Mouse (Mus musculus) CH12.LX (cell line): ENCODE measurements at regions not wholly inside any gene's neighbourhood (a gene's known extent, or its start where the extent isn't known, plus 50 kb on each side); places are given as distances from the start of the nearest gene placed in this dataset.

Source experiments
- DNase-seq: peaks from one replicate; pipeline ENCODE4 v3.0.0-alpha.2; 2013; ENCODE audit errors: extremely low read depth
- H3K27ac ChIP-seq: 2 replicates; pipeline ENCODE4 v1.5.1; 2012; ENCODE audit warnings: low read depth, mild to moderate bottlenecking, control low read depth, moderate library complexity; ENCODE audit not compliant: insufficient read depth
- H3K27me3 ChIP-seq: replicated peaks from 2 replicates; pipeline ENCODE3; 2012; ENCODE audit warnings: inconsistent platforms
- H3K36me3 ChIP-seq, 2 experiments: replicated peaks in 1 of 2; 2 replicates each; pipeline versions ENCODE3 to v1.6.1; 2012; ENCODE audit warnings: inconsistent platforms in 1 of 2, low read length in 1 of 2, mild to moderate bottlenecking in 1 of 2, mixed read lengths in 1 of 2, moderate library complexity in 1 of 2; ENCODE audit not compliant: control insufficient read depth in 1 of 2, insufficient read depth in 1 of 2
- H3K4me1 ChIP-seq, 2 experiments: 2 replicates each; pipeline ENCODE4 v1.6.1; 2012; ENCODE audit warnings: inconsistent platforms in 1 of 2, moderate library complexity in 1 of 2; ENCODE audit not compliant: insufficient read depth in 2 of 2, control insufficient read depth in 1 of 2
- H3K4me2 ChIP-seq: 2 replicates; pipeline ENCODE4 v1.6.1; 2012; ENCODE audit warnings: low read depth, mild to moderate bottlenecking, control low read depth; ENCODE audit not compliant: poor library complexity, insufficient read depth, severe bottlenecking
- H3K4me3 ChIP-seq, 3 experiments: fragments of 150-350 bp in 1 of 3; sonication (generic) in 1 of 3; replicated peaks in 1 of 3; 2 replicates each; pipeline versions ENCODE3 to v1.5.1; 2011 to 2012; ENCODE audit warnings: low read depth in 2 of 3, low read length in 2 of 3, mild to moderate bottlenecking in 2 of 3, moderate library complexity in 2 of 3, control low read depth in 1 of 3, improper control_type of control experiment in 1 of 3, inconsistent platforms in 1 of 3, mixed read lengths in 1 of 3; ENCODE audit not compliant: poor library complexity in 1 of 3
- H3K79me2 ChIP-seq: replicated peaks from 2 replicates; pipeline ENCODE4 v1.6.1; 2012; ENCODE audit warnings: mild to moderate bottlenecking, moderate library complexity; ENCODE audit not compliant: control insufficient read depth, poor library complexity, insufficient read depth, severe bottlenecking; ENCODE audit errors: extremely low read depth
- H3K9ac ChIP-seq: 2 replicates; pipeline ENCODE4 v1.6.1; 2012; ENCODE audit warnings: low read depth, mild to moderate bottlenecking, control low read depth, moderate library complexity; ENCODE audit not compliant: insufficient read depth
- H3K9me3 ChIP-seq: replicated peaks from 2 replicates; pipeline ENCODE3; 2012; ENCODE audit warnings: low read length, inconsistent platforms, mixed read lengths
- BHLHE40 ChIP-seq: IDR thresholded peaks from 2 replicates; pipeline ENCODE4 v1.6.1; 2011; ENCODE audit warnings: mild to moderate bottlenecking, low read depth, low read length, improper control_type of control experiment
- CHD1 ChIP-seq: IDR thresholded peaks from 2 replicates; pipeline ENCODE4 v1.6.1; 2012; ENCODE audit warnings: low read depth, low read length, improper control_type of control experiment, inconsistent platforms
- CHD2 ChIP-seq: IDR thresholded peaks from 2 replicates; pipeline ENCODE4 v1.6.1; 2011; ENCODE audit warnings: low read length, improper control_type of control experiment
- CTCF ChIP-seq, 2 experiments: IDR thresholded peaks in 1 of 2; conservative IDR thresholded peaks in 1 of 2; 2 replicates each; pipeline ENCODE4 v1.5.1; 2011 to 2012; ENCODE audit warnings: low read depth in 2 of 2, low read length in 2 of 2, improper control_type of control experiment in 1 of 2, inconsistent platforms in 1 of 2, mild to moderate bottlenecking in 1 of 2, moderate library complexity in 1 of 2
- E2F4 ChIP-seq: IDR thresholded peaks from 2 replicates; pipeline ENCODE4 v1.6.1; 2011; ENCODE audit warnings: low read depth, low read length, improper control_type of control experiment; ENCODE audit not compliant: insufficient replicate concordance
- ELF1 ChIP-seq: IDR thresholded peaks from 2 replicates; pipeline ENCODE4 v1.6.1; 2014; ENCODE audit warnings: low read depth, mild to moderate bottlenecking, inconsistent platforms, low read length, improper control_type of control experiment
- EP300 ChIP-seq: IDR thresholded peaks from 2 replicates; pipeline ENCODE4 v1.6.1; 2011; ENCODE audit warnings: low read length, improper control_type of control experiment
- GABPA ChIP-seq: IDR thresholded peaks from 2 replicates; pipeline ENCODE4 v1.6.1; 2012; ENCODE audit warnings: low read depth, low read length, improper control_type of control experiment, inconsistent platforms; ENCODE audit not compliant: insufficient replicate concordance
- HCFC1 ChIP-seq: IDR thresholded peaks from 2 replicates; pipeline ENCODE4 v1.6.1; 2012; ENCODE audit warnings: low read depth, mild to moderate bottlenecking, inconsistent platforms, low read length, improper control_type of control experiment
- IRF4 ChIP-seq: IDR thresholded peaks from 2 replicates; pipeline ENCODE4 v1.6.1; 2014; ENCODE audit warnings: low read depth, mild to moderate bottlenecking, inconsistent platforms, low read length, improper control_type of control experiment
- JUND ChIP-seq: conservative IDR thresholded peaks from 2 replicates; pipeline ENCODE4 v1.6.1; 2011; ENCODE audit warnings: low read depth, low read length, improper control_type of control experiment
- MXI1 ChIP-seq: IDR thresholded peaks from 2 replicates; pipeline ENCODE4 v1.6.1; 2011; ENCODE audit warnings: mild to moderate bottlenecking, low read depth, low read length, improper control_type of control experiment
- MYC ChIP-seq: IDR thresholded peaks from 2 replicates; pipeline ENCODE4 v1.6.1; 2011; ENCODE audit warnings: low read depth, mild to moderate bottlenecking, improper control_type of control experiment, low read length
- RAD21 ChIP-seq: IDR thresholded peaks from 2 replicates; pipeline ENCODE4 v1.6.1; 2011; ENCODE audit warnings: low read depth, mild to moderate bottlenecking, low read length, improper control_type of control experiment, moderate library complexity
- TBP ChIP-seq: conservative IDR thresholded peaks from 2 replicates; pipeline ENCODE4 v1.6.1; 2011; ENCODE audit warnings: low read depth, low read length, improper control_type of control experiment
- TCF12 ChIP-seq: IDR thresholded peaks from 2 replicates; pipeline ENCODE4 v1.6.1; 2014; ENCODE audit warnings: low read depth, mild to moderate bottlenecking, inconsistent platforms, low read length, improper control_type of control experiment
- UBTF ChIP-seq: IDR thresholded peaks from 2 replicates; pipeline ENCODE4 v1.6.1; 2012; ENCODE audit warnings: low read depth, mild to moderate bottlenecking, inconsistent platforms, low read length, improper control_type of control experiment, moderate library complexity
- USF1 ChIP-seq: IDR thresholded peaks from 2 replicates; pipeline ENCODE4 v1.6.1; 2014; ENCODE audit warnings: low read depth, mild to moderate bottlenecking, inconsistent platforms, low read length, improper control_type of control experiment
- dilution Hi-C: fragments of 300-500 bp; cut with MboI; formaldehyde crosslinking; loops from 2 replicates; pipeline ENCODE4 v1.14.3; 2020; ENCODE audit warnings: low sequenced_read_pairs; ENCODE audit not compliant: extremely low pct_unique_long_range_greater_than_20kb, extremely low pct_ligation_motif_present
- in situ Hi-C: fragments of 300-500 bp; cut with MboI; formaldehyde crosslinking; loops from 3 replicates; pipeline ENCODE4 v1.14.3; 2019; ENCODE audit warnings: low sequenced_read_pairs, low pct_ligation_motif_present, low pct_unique_long_range_greater_than_20kb, mixed read lengths

DNA sequence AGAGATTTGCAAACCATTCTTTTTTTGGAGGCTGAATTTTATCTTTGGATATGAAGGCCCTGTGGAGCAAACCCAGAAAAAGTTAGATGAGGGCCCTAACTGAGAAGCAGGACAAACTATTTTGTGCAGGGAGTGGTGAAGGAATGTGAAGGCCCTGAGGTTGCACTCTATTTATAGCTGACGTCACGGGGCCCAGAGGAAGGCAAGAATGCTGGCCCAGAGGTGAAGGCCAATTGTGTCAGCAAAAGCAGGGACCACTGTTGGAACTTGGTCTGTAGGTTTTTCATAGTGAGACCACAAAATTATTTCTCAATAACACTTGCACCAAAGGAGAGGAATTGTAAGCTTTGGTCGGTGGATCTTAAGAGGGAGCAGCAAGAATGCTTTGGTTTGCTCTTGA, 60.6 kb upstream of the Kctd3 start:
- Histone ChIP-seq H3K27me3 (no peaks in the 10 kb centered on the region), H3K4me1 (peaks cover 0 to 14% of the 10 kb centered on the region in 2 experiments; a peak in 2 of 4 replicates), H3K9me3 (no peaks in the 10 kb centered on the region), H3K27ac (no peak overlapping the region), H3K9ac (no peak overlapping the region), H3K36me3 (no peaks in the 10 kb centered on the region), H3K4me2 (no peak overlapping the region), H3K4me3 (no peak overlapping the region), H3K79me2 (no peaks in the 10 kb centered on the region)
- dilution Hi-C loops (no loop called here), in situ Hi-C loops (no loop called here)
- TF ChIP-seq CHD2 = no peak
- TF ChIP-seq IRF4 = no peak
- no peak for TF ChIP-seq BHLHE40
- TF ChIP-seq RAD21 = no peak
- TF ChIP-seq USF1 = no peak
- TF ChIP-seq UBTF = no peak
- no peak for TF ChIP-seq ELF1
- no peak for TF ChIP-seq HCFC1
- TF ChIP-seq MYC = no peak
- TF ChIP-seq GABPA = no peak
- TF ChIP-seq MXI1 = no peak
- TF ChIP-seq E2F4 = no peak
- no peak for DNase-seq

DNA sequence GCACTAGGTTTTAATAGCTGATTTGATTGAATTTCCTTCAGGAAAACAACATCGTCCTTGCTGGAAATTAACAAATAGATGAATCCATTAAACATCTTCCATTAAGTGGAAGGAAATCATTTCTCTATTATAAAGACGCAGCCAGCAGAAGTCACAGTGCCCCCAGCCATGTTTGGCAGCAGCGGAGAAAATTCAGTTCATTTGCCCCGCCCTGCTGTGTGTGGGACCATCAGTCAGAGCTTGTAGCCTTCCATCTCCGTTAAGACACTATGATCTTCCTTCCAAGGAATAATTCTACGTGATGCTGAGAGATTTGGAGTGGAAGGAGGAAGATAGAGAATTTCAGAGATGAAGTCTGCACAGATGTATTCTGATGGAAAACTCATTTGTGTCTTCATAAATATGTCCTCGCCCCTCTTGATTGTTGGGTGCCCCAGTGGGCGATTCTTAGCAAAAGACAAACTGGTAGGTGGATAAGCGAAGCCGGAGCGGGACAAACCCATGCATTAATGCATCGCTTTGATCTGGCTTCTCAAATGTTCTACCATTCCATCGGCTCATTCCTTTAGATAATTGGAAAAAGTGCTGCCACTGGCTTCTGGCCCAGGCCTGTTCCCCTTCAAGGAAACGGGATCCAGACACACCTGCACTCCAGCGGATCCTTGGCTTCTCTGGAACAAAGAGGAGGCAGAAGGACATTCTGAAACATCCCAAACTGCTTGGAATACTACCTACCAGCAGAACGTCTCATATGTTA, 59.7 kb upstream of the Kctd3 start:
- Histone ChIP-seq H3K79me2 (no peaks in the 10 kb centered on the region), H3K4me2 (no peak overlapping the region), H3K27me3 (no peaks in the 10 kb centered on the region), H3K27ac (no peak overlapping the region), H3K36me3 (no peaks in the 10 kb centered on the region), H3K4me3 (no peak overlapping the region), H3K9me3 (no peaks in the 10 kb centered on the region), H3K4me1 (peaks cover 0 to 14% of the 10 kb centered on the region in 2 experiments; a peak in 2 of 4 replicates), H3K9ac (no peak overlapping the region)
- no peak for DNase-seq
- no peak for TF ChIP-seq E2F4
- no peak for TF ChIP-seq USF1
- TF ChIP-seq CHD1 = no peak
- TF ChIP-seq BHLHE40 = no peak
- no peak for TF ChIP-seq HCFC1
- TF ChIP-seq CTCF (conservative IDR thresholded peaks at IDR 0.05 in 1 of 2, IDR thresholded peaks at IDR 0.05 in 1 of 2; ENCODE audit: low read depth in 2 of 2, low read length in 2 of 2) = no peak
- no peak for TF ChIP-seq JUND
- no peak for TF ChIP-seq IRF4
- TF ChIP-seq EP300 = no peak
- no peak for TF ChIP-seq TCF12
- TF ChIP-seq RAD21 = no peak
- TF ChIP-seq TBP = no peak
- dilution Hi-C loops (no loop called here), in situ Hi-C loops (no loop called here)
